Mouse (Mus musculus) E14TG2a.4 (cell line): Measurements from ENCODE around the gene Siglece.
"Not testable (repeated sequence)": the region's sequence is repeated elsewhere in the genome, so short reads cannot be mapped to it uniquely, and the experiment has no call there.

ENCODE experiments used
- H3K27me3 ChIP-seq: 2 replicates; pipeline ENCODE4 v1.6.1; 2014; ENCODE audit warnings: low read length, control low read depth; ENCODE audit not compliant: insufficient read depth
- H3K36me3 ChIP-seq: 2 replicates; pipeline ENCODE4 v1.6.1; 2014; ENCODE audit warnings: low read length, control low read depth; ENCODE audit not compliant: insufficient read depth
- H3K4me1 ChIP-seq: replicated peaks from 2 replicates; pipeline ENCODE4 v1.6.1; 2014; ENCODE audit warnings: low read depth, low read length, control low read depth
- H3K4me3 ChIP-seq: replicated peaks from 2 replicates; pipeline ENCODE4 v1.5.1; 2014; ENCODE audit warnings: mild to moderate bottlenecking, low read length
- H3K9me3 ChIP-seq: 2 replicates; pipeline ENCODE4 v1.6.1; 2014; ENCODE audit warnings: low read length, control low read depth
- CTCF ChIP-seq: conservative IDR thresholded peaks from 2 replicates; pipeline ENCODE4 v1.5.1; 2014; ENCODE audit warnings: low read length
- NANOG ChIP-seq: IDR thresholded peaks from 2 replicates; pipeline ENCODE4 v1.6.1; 2014; ENCODE audit warnings: borderline replicate concordance, low read length, mixed read lengths
- POU5F1 ChIP-seq: IDR thresholded peaks from 2 replicates; pipeline ENCODE4 v1.6.1; 2014; ENCODE audit warnings: low read length, borderline replicate concordance

The Siglece gene

GRCm38 (mm10) chr7:43660002-43660401 is at the start of gene Siglece:
Siglece (minus strand) TSS chr7:43660161.
- Histone ChIP-seq H3K27me3 (peaks cover 10% of the 10 kb centered on the region; the same call in 1 of the 2 replicates), H3K36me3 (no peaks in the 10 kb centered on the region), H3K9me3 (peaks cover 9% of the 10 kb centered on the region; the same call in 1 of the 2 replicates), H3K4me1 (no peaks in the 10 kb centered on the region), H3K4me3 (no peak within 1 kb of the TSS)
- TF ChIP-seq CTCF: no peak
- no peak for TF ChIP-seq NANOG
- no peak for TF ChIP-seq POU5F1

GRCm38 (mm10) chr7:43690118-43690517 is 30.2 kb upstream of the Siglece start, which contains the start of gene Klk14:
Klk14 (plus strand) TSS chr7:43690418.
- peaks cover 5% of the 10 kb centered on the region for H3K4me1 ChIP-seq
- no peaks in the 10 kb centered on the region for H3K9me3 ChIP-seq
- no peaks in the 10 kb centered on the region for H3K36me3 ChIP-seq
- H3K27me3 ChIP-seq: 0 out of 2 replicates have a peak, but pooled peaks cover 3% of the 10 kb centered on the region
- H3K4me3 ChIP-seq: no peak within 1 kb of the TSS
- no peak for TF ChIP-seq CTCF
- no peak for TF ChIP-seq NANOG
- no peak for TF ChIP-seq POU5F1

GRCm38 (mm10) chr7:43685088-43685487 is 25.1 kb upstream of the Siglece start:
- Histone ChIP-seq H3K4me3 (no peak overlapping the region; the same call in 1 of the 2 replicates), H3K9me3 (peaks cover 15% of the 10 kb centered on the region), H3K27me3 (no peaks in the 10 kb centered on the region), H3K4me1 (peaks cover 13% of the 10 kb centered on the region), H3K36me3 (no peaks in the 10 kb centered on the region)
- TF ChIP-seq NANOG: no peak
- no peak for TF ChIP-seq CTCF
- no peak for TF ChIP-seq POU5F1

- Histone ChIP-seq H3K4me1 (peaks cover 14% of the 10 kb centered on the region), H3K9me3 (peaks cover 15% of the 10 kb centered on the region)
- not testable (repeated sequence) for H3K4me3 ChIP-seq, H3K27me3 ChIP-seq, H3K36me3 ChIP-seq
Observed at GRCm38 (mm10) chr7:43682511-43682910, 22.6 kb upstream of the Siglece start.

GRCm38 (mm10) chr7:43680960-43681359 is 21.0 kb upstream of the Siglece start:
- peaks cover 30% of the 10 kb centered on the region for H3K4me1 ChIP-seq
- peak; percentile 38 for TF ChIP-seq CTCF
- no peak for TF ChIP-seq NANOG
- peaks cover 9% of the 10 kb centered on the region for H3K36me3 ChIP-seq
- H3K4me3 ChIP-seq: no peak overlapping the region
- H3K9me3 ChIP-seq: peaks cover 15% of the 10 kb centered on the region
- no peaks in the 10 kb centered on the region for H3K27me3 ChIP-seq

- H3K4me1 ChIP-seq: peaks cover 29% of the 10 kb centered on the region
- H3K9me3 ChIP-seq: peaks cover 15% of the 10 kb centered on the region
- peaks cover 9% of the 10 kb centered on the region for H3K36me3 ChIP-seq
- peaks cover 15% of the 10 kb centered on the region for H3K27me3 ChIP-seq
- peak; percentile 74 for TF ChIP-seq CTCF
- no peak for TF ChIP-seq NANOG
- no peak overlapping the region for H3K4me3 ChIP-seq
Observed at GRCm38 (mm10) chr7:43678517-43678916, 18.6 kb upstream of the Siglece start.

- H3K4me3 ChIP-seq: peak overlapping the region; percentile 79
- TF ChIP-seq NANOG (no peak), CTCF (no peak), POU5F1 (no peak)
- H3K9me3 ChIP-seq: no peaks in the 10 kb centered on the region
- peaks cover 42% of the 10 kb centered on the region for H3K4me1 ChIP-seq
- H3K27me3 ChIP-seq: peaks cover 15% of the 10 kb centered on the region
- peaks cover 9% of the 10 kb centered on the region for H3K36me3 ChIP-seq
Observed at GRCm38 (mm10) chr7:43675091-43675490, 15.1 kb upstream of the Siglece start.

- H3K9me3 ChIP-seq: no peaks in the 10 kb centered on the region
- peaks cover 15% of the 10 kb centered on the region for H3K27me3 ChIP-seq
- TF ChIP-seq POU5F1 (no peak), CTCF (no peak), NANOG (no peak)
- H3K4me3 ChIP-seq: peak overlapping the region; percentile 90
- peaks cover 42% of the 10 kb centered on the region for H3K4me1 ChIP-seq
- H3K36me3 ChIP-seq: peaks cover 8% of the 10 kb centered on the region
Observed at GRCm38 (mm10) chr7:43672581-43673260, 12.8 kb upstream of the Siglece start.
